Mouse (Mus musculus): ENCODE data around the gene Zfp36l1. TPM values are rescaled to one million over a fixed set of nuclear protein-coding genes. Genes with fewer than 3 reads are reported as not detected.

Gene Zfp36l1
- 97.2 TPM in 2 replicates for polyA plus RNA-seq (2015; fragmentation: Nextera tagmentation; extraction: Ambion mirVana)

DNA sequence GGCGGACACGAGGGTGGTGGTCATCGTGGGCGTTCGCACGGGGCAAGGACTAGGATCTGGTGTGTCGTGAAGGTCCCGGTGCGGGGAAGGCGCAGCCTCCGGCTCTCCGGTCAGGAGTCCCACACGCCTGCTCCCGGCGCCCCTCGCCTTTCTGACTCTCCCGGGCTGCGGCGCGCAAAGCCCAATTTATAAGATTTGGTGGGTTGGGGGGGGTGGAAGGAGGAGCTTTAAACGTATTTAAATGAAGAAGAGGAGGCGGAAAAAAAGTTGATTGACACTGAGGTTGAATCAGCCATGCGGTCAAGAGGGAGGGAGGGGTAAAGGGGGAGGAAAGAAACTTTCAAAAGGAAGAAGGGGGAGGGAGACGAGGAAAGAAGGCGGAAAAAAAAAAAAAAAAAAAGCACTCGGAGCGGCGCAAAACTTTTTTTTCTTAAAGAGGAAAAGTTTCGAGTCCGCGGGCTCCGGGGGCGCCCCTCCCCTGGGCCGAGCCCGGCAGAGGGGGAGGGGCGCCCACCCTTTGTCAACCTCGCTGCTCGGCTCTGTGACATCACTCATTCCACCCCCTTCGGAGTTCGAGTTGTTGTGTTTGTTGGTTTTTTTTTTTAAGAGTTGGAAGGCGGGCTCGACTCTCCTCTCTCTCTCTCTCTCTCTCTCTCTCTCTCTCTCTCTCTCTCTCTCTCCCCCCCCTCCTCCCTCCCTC, at the start of gene Zfp36l1:
TSS of gene Zfp36l1 (minus strand) at position 162 of the 700 bp plus-strand sequence.

Other genes with a start within 250 kb of the Zfp36l1 start
- 166 and 212 TPM in 2 replicates for gene Actn1, start 147.4 kb upstream of the Zfp36l1 start, polyA plus RNA-seq (2015; fragmentation: Nextera tagmentation; extraction: Ambion mirVana)

Measured in urinary bladder, postnatal 0 days (tissue).